Mouse (Mus musculus): ENCODE measurements around the gene Rtn4rl1. TPM values are rescaled to one million over a fixed set of nuclear protein-coding genes. Genes with fewer than 3 reads are reported as not detected.

Gene Rtn4rl1
- 0.40 TPM for polyA plus RNA-seq (2012; fragmentation: generic; extraction: Trizol)
- long read RNA-seq, experiment 1 = 0 reads
- long read RNA-seq, experiment 2, partial matches to known transcripts = 0 of 2 reads
- long read RNA-seq, experiment 2, other reads (novel, unspliced or antisense) = 0 of 2 reads

GRCm38 (mm10) chr11:75193256-75194071 is at the start of gene Rtn4rl1:
Rtn4rl1 (plus strand) TSS chr11:75193783.
- Histone ChIP-seq H3K4me3 (ENCODE audit: insufficient read depth, poor library complexity, severe bottlenecking) (peak within 1 kb of the TSS; percentile 23), H3K27me3 (ENCODE audit: control insufficient read depth, insufficient read depth, insufficient read length) (peaks cover 36% of the 10 kb centered on the region)
- no peak for TF ChIP-seq USF1 (IDR thresholded peaks at IDR 0.05; ENCODE audit: low read depth)
- no peak for TF ChIP-seq MYOG (IDR thresholded peaks at IDR 0.05; ENCODE audit: control insufficient read depth, extremely low read depth, insufficient read length)
- no peak for TF ChIP-seq CTCF (IDR thresholded peaks at IDR 0.05; ENCODE audit: control insufficient read depth, insufficient read depth, insufficient read length)
- TF ChIP-seq MYOD1 (IDR thresholded peaks at IDR 0.05; ENCODE audit: control insufficient read depth, insufficient read length, low read depth) = no peak
- no peak for TF ChIP-seq FOSL1 (IDR thresholded peaks at IDR 0.05; ENCODE audit: insufficient read depth, low read length, poor library complexity, severe bottlenecking)
- TF ChIP-seq CEBPB (IDR thresholded peaks at IDR 0.05; ENCODE audit: low read depth) = no peak
- TF ChIP-seq MAX (IDR thresholded peaks at IDR 0.05) = no peak

GRCm38 (mm10) chr11:75145841-75146240 is 47.7 kb upstream of the Rtn4rl1 start:
- Histone ChIP-seq H3K27me3 (ENCODE audit: control insufficient read depth, insufficient read depth, insufficient read length) (no peaks in the 10 kb centered on the region), H3ac (ENCODE audit: control insufficient read depth, insufficient read length, low read depth) (no peak overlapping the region), H3K79me3 (ENCODE audit: low read depth) (no peaks in the 10 kb centered on the region), H3K4me3 (ENCODE audit: insufficient read depth, poor library complexity, severe bottlenecking) (no peak overlapping the region), H3K79me2 (ENCODE audit: control insufficient read depth, insufficient read depth) (no peaks in the 10 kb centered on the region), H3K36me3 (ENCODE audit: control insufficient read depth, insufficient read depth) (peaks cover 32% of the 10 kb centered on the region)
- TF ChIP-seq MAX (IDR thresholded peaks at IDR 0.05) (no peak), CTCF (IDR thresholded peaks at IDR 0.05; ENCODE audit: control insufficient read depth, insufficient read depth, insufficient read length) (no peak), FOSL1 (IDR thresholded peaks at IDR 0.05; ENCODE audit: insufficient read depth, low read length, poor library complexity, severe bottlenecking) (no peak), USF1 (IDR thresholded peaks at IDR 0.05; ENCODE audit: low read depth) (no peak)

More at GRCm38 (mm10) chr11:75193256-75194071, at the start of gene Rtn4rl1:
- peak within 1 kb of the TSS; percentile 28 for H3ac ChIP-seq (ENCODE audit: control insufficient read depth, insufficient read length, low read depth)
- peaks cover 13% of the 10 kb centered on the region for H3K79me3 ChIP-seq (ENCODE audit: low read depth)
- no peaks in the 10 kb centered on the region for H3K36me3 ChIP-seq (ENCODE audit: control insufficient read depth, insufficient read depth)
- peaks cover 19% of the 10 kb centered on the region for H3K79me2 ChIP-seq (ENCODE audit: control insufficient read depth, insufficient read depth)

GRCm38 (mm10) chr11:75147106-75147845 is 46.3 kb upstream of the Rtn4rl1 start:
- Histone ChIP-seq H3K36me3 (ENCODE audit: control insufficient read depth, insufficient read depth) (peaks cover 32% of the 10 kb centered on the region), H3ac (ENCODE audit: control insufficient read depth, insufficient read length, low read depth) (no peak overlapping the region), H3K79me3 (ENCODE audit: low read depth) (no peaks in the 10 kb centered on the region), H3K27me3 (ENCODE audit: control insufficient read depth, insufficient read depth, insufficient read length) (no peaks in the 10 kb centered on the region), H3K4me3 (ENCODE audit: insufficient read depth, poor library complexity, severe bottlenecking) (no peak overlapping the region), H3K79me2 (ENCODE audit: control insufficient read depth, insufficient read depth) (no peaks in the 10 kb centered on the region)
- no peak for TF ChIP-seq MAX (IDR thresholded peaks at IDR 0.05)
- TF ChIP-seq CTCF (IDR thresholded peaks at IDR 0.05; ENCODE audit: control insufficient read depth, insufficient read depth, insufficient read length) = no peak

- Histone ChIP-seq H3K27me3 (ENCODE audit: control insufficient read depth, insufficient read depth, insufficient read length) (no peaks in the 10 kb centered on the region), H3K79me2 (ENCODE audit: control insufficient read depth, insufficient read depth) (peaks cover 4% of the 10 kb centered on the region), H3K4me3 (ENCODE audit: insufficient read depth, poor library complexity, severe bottlenecking) (no peak overlapping the region), H3K79me3 (ENCODE audit: low read depth) (no peaks in the 10 kb centered on the region), H3ac (ENCODE audit: control insufficient read depth, insufficient read length, low read depth) (no peak overlapping the region), H3K36me3 (ENCODE audit: control insufficient read depth, insufficient read depth) (peaks cover 32% of the 10 kb centered on the region)
- TF ChIP-seq MAX (IDR thresholded peaks at IDR 0.05) = no peak
- no peak for TF ChIP-seq USF1 (IDR thresholded peaks at IDR 0.05; ENCODE audit: low read depth)
- no peak for TF ChIP-seq FOSL1 (IDR thresholded peaks at IDR 0.05; ENCODE audit: insufficient read depth, low read length, poor library complexity, severe bottlenecking)
- no peak for TF ChIP-seq MYOD1 (IDR thresholded peaks at IDR 0.05; ENCODE audit: control insufficient read depth, insufficient read length, low read depth)
Measured at GRCm38 (mm10) chr11:75147846-75148168, 45.8 kb upstream of the Rtn4rl1 start.

GRCm38 (mm10) chr11:75148332-75149035 is 45.1 kb upstream of the Rtn4rl1 start:
- H3ac ChIP-seq (ENCODE audit: control insufficient read depth, insufficient read length, low read depth) = no peak overlapping the region
- peaks cover 4% of the 10 kb centered on the region for H3K79me2 ChIP-seq (ENCODE audit: control insufficient read depth, insufficient read depth)
- peaks cover 29% of the 10 kb centered on the region for H3K36me3 ChIP-seq (ENCODE audit: control insufficient read depth, insufficient read depth)
- H3K79me3 ChIP-seq (ENCODE audit: low read depth) = no peaks in the 10 kb centered on the region
- no peaks in the 10 kb centered on the region for H3K27me3 ChIP-seq (ENCODE audit: control insufficient read depth, insufficient read depth, insufficient read length)
- H3K4me3 ChIP-seq (ENCODE audit: insufficient read depth, poor library complexity, severe bottlenecking) = no peak overlapping the region
- TF ChIP-seq FOSL1 (IDR thresholded peaks at IDR 0.05; ENCODE audit: insufficient read depth, low read length, poor library complexity, severe bottlenecking) = no peak
- TF ChIP-seq MAX (IDR thresholded peaks at IDR 0.05) = no peak
- TF ChIP-seq MYOG (IDR thresholded peaks at IDR 0.05; ENCODE audit: control insufficient read depth, extremely low read depth, insufficient read length) = no peak
- TF ChIP-seq USF1 (IDR thresholded peaks at IDR 0.05; ENCODE audit: low read depth) = no peak
- TF ChIP-seq MYOD1 (IDR thresholded peaks at IDR 0.05; ENCODE audit: control insufficient read depth, insufficient read length, low read depth) = no peak
- no peak for TF ChIP-seq CTCF (IDR thresholded peaks at IDR 0.05; ENCODE audit: control insufficient read depth, insufficient read depth, insufficient read length)
- TF ChIP-seq CEBPB (IDR thresholded peaks at IDR 0.05; ENCODE audit: low read depth) = no peak

All from C2C12 (cell line).